Mouse (Mus musculus) layer of hippocampus, adult 8-10 months (tissue): ENCODE measurements at regions not wholly inside any gene's neighbourhood (a gene's known extent, or its start where the extent isn't known, plus 50 kb on each side); places are given as distances from the start of the nearest gene placed in this dataset.
"Not testable (repeated sequence)": the region's sequence is repeated elsewhere in the genome, so short reads cannot be mapped to it uniquely, and the experiment has no call there.

Experiments used
- DNase-seq, 2 experiments: peaks; one replicate each; pipeline ENCODE4 v3.0.0; 2022; ENCODE audit warnings: low spot score in 2 of 2

- no peak for DNase-seq
Observed at GRCm38 (mm10) chr14:71113198-71113597, 513.6 kb upstream of the Fam160b2 start.

GRCm38 (mm10) chr14:71104617-71105016, 505.0 kb upstream of the Fam160b2 start:
- no peak for DNase-seq

DNA sequence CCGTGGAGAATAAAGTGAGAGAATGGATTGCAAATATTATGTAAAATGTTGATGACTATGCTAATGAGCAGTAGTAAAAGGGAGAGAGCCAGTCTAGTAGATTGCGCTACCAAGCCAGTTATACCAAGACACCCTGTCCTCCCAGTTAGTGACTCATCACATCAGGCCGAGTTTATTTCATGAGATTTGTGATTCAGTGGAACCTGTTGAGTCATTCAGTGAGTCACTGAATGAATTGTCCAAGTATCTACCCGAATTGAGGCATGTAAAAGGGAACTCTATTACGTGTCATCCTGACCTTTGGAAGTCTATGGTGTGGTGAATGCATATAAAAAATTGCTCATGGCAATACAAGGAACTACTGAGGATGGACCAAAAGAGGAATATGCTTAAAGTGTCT, 504.3 kb upstream of the Fam160b2 start:
- peak; percentile 6 to 19 for DNase-seq

DNA sequence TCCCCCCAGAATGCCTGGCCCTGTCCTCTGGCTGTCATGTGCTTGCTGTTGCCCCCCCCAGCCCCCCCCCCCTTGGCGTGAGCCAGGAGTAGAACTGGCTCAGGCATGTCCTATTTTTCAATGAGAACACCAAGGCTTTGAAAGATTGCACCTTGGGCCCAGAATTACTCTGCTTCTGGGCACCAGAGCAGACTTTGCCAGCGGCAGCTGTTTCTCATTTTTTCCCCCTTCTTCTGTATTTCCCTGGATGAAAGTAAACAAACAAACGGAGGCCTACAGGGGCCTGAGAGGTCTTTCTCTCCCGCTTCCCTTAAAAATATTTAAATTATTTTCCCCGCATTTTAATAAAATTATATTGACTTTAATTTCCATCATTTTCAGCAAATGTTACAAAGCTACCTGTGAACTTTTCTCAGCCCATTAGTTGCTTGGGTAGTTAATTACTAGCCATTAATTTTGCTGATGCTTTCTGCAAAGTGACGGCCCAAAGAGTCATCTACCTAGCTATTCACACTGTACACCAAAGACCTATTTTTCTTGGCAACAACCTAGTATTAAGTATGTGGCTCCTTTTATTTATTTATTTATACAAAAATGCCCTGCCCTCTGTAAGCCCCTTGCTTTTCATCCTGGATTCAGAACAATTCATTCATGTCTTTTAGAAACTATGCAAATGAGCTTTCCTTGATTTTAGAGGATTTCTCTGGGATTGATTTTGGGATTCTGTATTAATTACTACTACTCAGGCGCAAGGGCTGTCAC, 496.2 kb upstream of the Fam160b2 start:
- no peak for DNase-seq

DNA sequence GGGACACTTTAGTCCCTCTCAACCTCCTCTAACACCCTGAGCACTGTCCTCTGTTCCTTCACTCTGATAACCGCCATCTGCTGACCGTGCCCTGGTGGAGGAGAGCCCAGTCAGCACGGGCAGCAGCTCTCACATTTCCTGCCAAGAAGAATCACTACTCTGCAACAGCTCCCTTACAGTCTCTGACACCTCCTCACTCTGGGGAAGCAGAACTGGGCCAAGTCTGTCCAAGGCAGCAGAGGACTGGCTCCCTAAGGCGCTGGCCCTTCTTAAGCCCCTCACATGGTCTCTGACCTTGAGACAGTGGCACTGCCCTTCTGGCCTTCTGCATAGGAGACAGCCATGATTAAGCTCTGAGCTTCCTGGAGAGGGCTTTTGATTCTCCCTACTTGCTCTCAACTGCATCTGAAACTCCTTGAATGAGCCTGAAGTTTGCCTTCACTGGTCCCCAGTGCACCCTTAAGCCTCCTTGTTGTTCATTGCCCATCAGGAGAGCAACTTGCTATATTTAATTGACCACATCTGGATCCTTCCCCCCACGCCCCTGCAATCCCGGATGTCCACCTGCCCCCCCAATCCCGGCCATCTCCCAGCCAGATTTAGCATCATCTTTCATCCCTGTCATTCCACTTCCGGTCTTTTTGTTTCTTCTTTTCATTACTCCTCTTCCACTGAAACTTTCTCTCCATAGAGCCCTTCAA, 493.1 kb upstream of the Fam160b2 start:
- no peak for DNase-seq

DNA sequence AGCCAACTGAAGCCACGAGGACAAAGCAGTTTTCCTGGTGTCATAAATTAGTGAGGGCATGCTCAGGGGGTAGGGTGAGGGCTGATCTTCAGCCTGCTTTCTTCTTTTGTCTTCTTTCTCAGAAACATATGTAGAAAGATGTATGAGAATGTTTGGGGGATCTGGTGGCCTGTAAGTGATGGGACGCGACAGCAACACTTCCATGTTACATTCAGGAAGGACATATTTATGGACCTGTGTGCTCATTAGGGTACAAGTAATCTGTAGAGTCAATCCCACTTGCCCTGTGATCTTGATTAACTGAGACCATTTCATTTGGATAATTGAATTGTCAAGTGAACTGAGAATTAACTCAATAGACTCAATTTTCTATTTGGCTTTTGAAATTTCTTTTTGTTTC, 486.1 kb upstream of the Fam160b2 start:
- DNase-seq = no peak

GRCm38 (mm10) chr14:71082327-71082726, 482.7 kb upstream of the Fam160b2 start:
- DNase-seq = no peak

GRCm38 (mm10) chr14:71075671-71076070, 476.0 kb upstream of the Fam160b2 start:
- no peak for DNase-seq

DNA sequence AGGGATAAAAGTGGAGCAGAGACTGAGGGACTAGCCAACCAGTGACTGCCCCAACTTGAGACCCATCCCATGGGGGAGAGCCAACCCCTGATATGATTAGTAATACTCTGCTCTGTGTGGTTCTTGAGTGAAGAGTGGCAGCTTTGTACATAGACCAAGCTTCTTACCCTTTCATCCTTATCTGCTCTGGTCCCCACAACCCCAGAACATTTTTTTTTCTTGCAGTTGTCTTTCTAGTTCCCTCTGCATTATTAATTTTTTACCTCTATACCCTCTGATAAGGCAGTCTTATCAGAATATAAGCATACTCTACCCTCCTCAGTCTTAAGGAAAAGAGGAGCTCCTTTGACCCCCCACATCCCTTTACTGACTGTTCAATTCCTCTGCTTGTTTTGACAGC, 474.4 kb upstream of the Fam160b2 start:
- DNase-seq = no peak

DNA sequence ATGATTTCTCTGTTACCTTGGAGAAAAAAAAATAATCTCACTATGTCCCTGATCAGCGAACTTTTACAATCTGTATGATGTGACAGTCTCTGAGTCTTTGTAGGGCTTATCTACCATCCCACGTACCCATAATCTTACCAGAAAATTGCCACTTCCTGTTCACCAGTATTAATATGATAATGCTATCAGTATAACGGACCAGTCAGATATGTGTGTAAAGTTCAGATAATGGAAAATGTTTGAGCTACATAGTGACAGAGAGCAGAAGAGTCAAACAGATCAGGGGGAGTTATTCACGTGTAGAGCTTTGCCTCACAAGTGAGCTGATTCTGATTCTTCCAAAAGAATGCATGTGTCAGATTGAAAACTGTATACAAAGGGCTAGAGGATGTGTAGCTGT, 466.0 kb upstream of the Fam160b2 start:
- no peak for DNase-seq

DNA sequence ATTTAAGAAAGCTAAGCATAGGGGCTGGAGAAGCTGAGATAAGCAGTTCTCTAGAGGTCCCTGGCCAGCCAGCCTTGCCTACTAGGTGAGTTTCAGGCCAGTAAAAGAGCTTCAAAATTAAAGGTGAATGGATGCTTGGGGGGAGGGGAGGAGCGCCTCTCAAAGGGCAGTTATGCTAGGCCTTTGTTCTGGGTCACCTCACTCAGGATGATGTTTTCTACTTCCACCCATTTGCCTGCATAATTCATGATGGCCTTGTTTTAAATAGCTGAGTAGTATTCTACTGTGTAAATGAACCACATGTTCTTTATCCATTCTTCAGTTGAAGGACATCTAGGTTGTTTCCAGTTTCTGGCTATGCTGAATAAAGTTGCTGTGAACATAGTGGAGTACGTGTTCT, 457.0 kb upstream of the Fam160b2 start:
- DNase-seq = no peak

DNA sequence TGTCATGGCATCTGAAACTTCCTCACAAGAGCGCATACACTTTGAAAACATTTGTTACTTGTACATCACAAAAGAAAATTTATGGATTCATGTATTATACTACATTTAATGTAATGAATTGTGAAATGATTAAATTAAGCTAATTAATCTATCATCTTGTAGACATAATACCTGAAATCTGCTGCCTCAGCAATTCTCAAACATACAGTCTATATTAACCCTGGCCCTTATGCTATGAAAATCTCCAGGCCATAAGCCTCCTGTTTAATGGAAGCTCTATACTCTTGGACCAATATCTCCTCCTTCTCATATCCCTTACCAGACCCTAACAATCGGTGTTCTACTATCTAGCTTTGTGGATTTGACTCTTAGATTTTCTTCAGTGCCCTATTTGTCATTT, 455.8 kb upstream of the Fam160b2 start:
- no peak for DNase-seq

DNA sequence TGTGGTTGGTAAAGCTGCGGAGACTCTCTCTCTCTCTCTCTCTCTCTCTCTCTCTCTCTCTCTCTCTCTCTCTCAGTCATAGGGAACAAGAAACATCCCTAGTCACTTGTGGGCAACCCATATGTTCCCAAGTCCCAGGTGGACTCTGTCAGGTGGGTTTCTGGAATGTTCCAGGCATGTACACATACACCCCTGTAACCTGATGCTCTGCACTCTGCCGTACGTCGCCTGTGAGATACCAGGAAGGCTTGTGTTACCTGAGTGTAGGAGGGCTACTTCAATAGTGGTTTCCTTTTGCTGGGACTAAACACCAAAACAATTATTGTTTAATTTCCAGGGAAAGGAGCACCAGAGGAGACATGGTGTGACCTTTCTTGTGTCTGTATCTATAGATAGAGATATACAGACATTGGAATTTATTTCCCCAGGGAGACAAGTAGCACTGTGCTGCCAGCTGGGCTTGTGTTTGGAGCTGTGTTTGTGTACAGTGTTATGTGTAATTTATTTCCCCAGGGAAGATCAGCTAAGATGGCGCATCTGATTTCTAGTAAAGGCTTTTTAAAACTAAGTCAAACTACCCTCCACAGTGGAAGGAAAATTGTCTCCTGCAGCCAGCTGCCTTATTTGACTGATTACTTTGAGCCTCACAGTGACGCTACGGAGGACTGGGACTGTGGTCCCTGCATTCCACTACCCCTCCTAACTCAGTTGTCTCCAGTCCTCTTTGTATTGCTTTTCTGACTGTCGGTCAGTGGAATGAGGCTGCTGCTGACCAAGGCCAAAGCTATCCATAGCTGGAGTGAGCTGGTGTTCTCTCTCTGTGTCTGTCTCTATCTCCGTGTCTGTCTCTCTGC, 454.4 kb upstream of the Fam160b2 start:
- no peak for DNase-seq

GRCm38 (mm10) chr14:71047096-71047495, 447.5 kb upstream of the Fam160b2 start:
- peak; percentile 42 to 72 for DNase-seq

DNA sequence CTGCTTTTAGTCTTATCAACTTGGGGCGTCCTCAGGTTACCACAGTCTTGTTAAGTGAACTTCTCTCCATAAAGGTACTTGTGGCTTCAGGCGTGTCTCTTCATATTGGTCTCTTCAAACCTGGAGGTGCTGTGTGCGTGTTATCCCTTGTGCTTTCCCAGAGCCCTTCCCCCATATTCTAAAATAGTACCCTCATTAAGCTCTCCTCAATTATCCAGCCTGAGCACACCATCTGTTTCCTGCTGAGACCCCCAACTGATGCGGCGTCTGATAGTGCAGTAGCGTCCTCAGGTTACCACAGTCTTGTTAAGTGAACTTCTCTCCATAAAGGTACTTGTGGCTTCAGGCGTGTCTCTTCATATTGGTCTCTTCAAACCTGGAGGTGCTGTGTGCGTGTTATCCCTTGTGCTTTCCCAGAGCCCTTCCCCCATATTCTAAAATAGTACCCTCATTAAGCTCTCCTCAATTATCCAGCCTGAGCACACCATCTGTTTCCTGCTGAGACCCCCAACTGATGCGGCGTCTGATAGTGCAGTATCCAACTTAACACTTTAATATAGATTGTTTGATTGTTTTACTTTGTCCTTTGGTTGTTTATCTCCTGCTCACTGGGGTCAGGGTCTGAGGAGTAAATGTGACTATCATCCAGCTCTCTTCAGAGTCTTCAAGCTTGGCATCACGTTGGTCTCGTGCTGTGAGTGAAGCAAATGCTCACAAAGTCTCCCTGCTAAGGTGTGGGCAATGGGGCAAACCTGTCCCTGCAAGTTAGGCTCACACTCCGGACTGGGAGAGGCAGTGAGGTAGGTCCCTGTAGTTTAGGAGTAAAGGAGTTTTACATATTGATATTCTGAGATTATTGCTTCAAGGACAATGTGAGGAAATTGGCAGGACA, 444.5 kb upstream of the Fam160b2 start:
- DNase-seq = not testable (repeated sequence)

DNA sequence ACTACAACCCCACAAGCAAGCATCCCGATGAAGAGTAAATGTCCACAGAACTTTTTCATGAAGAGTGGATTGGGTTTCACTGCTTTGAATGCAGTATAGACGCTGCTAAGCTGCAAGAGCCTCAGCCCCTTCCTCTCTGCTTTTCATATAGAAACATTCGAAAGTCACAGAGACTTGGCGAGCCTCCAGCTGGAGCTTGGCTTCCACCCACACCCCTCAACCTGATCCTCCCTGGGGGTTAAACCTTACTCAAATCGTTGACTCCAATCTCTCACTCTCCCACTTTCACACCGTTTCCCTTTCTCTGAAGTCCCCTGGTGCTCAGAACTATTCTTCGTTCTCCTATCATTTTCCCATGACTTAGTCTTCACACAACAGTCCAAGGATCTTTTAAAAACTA, 437.0 kb upstream of the Fam160b2 start:
- no peak for DNase-seq

DNA sequence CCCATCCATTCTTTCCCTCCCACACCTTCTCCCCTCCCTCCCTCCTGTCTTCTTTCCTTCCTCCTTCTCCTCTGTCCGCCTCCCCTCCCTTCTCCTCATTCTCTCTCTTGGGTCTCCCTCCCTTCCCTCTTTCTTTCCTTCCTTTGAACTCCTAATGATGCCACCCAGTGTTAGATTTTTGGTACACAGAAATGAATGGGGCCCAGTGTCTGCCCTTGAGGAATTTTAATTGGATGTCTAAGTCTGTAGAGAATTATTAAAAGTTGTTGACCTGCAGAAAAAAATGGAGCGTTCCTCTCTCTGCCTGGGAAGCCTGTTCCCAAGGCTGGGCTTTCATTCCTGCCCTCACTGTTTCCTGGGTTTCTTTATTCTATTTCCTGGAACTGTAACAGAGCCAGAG, 434.0 kb upstream of the Fam160b2 start:
- DNase-seq = no peak

DNA sequence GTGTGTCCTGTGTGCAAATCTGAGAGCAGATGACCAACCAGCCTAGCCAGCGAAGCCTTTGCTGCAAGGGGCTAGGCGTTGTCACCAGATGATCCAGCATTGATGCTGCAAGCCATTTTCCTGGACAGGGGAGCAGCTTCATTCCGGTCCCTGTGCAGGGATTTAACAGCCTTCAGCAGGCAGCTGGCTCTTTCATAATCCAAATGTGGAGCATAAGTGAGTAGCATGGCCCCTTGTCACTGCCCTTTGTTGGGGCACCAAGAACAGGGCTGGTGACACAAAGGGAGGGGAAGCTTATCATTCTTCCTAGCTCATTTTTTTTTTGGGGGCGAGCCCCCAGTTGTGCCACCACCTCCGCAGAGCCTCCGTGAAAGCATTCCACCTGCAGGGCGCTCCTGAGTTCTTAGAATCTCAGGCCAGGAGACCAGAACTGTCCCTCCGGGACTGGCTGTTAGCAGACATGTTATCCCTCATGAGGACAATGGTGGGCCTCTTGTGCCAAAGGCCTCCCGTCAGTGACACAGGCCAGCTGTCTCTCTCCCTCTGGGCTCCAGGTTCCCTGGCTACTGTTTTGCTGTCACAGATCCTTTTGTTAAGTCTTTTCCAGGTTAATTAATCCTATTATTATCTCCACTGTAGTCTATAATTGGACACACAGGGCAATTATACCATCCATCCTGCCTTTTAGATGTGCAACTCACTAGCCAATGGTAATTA, 430.7 kb upstream of the Fam160b2 start:
- DNase-seq = no peak
